Mouse (Mus musculus): ENCODE measurements around the gene Fscn3.

DNA sequence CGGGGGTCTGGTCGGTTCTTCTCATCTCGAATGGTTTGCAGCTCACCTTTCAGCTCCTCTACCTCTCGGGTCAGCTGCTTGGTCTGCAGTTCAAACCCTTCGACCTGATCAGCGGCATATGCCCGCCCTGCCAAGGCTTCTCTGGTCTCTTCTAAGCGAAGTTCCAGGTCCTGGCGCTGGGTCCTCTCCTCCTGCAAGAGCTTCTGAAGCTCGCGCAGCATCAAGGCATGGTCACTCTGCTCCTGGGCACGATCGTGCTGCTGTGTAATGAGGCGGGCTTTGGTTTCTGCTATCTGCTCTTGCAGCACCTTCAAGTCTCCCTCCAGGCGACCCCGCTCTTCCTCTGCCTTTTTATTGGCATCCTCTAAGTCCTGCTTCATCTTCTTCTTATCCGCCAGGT lies 7.2 kb upstream of the Fscn3 start:
- no peak for TF ChIP-seq CTCF (IDR thresholded peaks at IDR 0.05; ENCODE audit: low read depth, low read length)
- no peak for TF ChIP-seq POLR2A (IDR thresholded peaks at IDR 0.05; ENCODE audit: insufficient read depth, low read length)
- TF ChIP-seq EP300 (IDR thresholded peaks at IDR 0.05; ENCODE audit: insufficient read depth, low read depth, low read length), result no peak
